Mouse (Mus musculus): ENCODE data around the gene Rgl1. TPM values are rescaled to one million over a fixed set of nuclear protein-coding genes. Genes with fewer than 3 reads are reported as not detected.

The Rgl1 gene
- polyA plus RNA-seq, 1 experiment: 3.0 TPM

DNA sequence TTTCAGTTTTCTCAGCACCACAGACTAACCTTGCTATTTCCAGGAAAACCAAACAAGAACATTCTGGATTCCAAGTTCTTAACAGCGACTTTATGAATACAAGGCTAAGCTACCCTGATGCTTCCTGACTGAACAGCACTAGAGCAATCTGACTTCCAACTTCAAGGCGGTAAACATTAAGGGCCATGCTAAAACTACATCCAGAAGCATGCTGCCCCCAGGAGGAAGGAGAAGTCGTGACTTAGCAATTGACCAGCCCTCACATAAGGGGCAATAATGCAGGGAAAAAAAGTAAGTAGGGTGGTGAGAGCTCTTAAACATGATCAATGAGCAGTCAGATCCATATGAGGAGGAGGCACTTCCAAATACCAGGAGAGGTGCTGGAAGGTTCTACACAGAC is 80.6 kb downstream of the Rgl1 start:
- no peaks in the 10 kb centered on the region for H3K36me3 ChIP-seq (ENCODE audit: control insufficient read depth, insufficient read depth, low read length, poor library complexity, severe bottlenecking)
- no peaks in the 10 kb centered on the region for H3K4me1 ChIP-seq (ENCODE audit: control insufficient read depth, insufficient read depth, low read length)

DNA sequence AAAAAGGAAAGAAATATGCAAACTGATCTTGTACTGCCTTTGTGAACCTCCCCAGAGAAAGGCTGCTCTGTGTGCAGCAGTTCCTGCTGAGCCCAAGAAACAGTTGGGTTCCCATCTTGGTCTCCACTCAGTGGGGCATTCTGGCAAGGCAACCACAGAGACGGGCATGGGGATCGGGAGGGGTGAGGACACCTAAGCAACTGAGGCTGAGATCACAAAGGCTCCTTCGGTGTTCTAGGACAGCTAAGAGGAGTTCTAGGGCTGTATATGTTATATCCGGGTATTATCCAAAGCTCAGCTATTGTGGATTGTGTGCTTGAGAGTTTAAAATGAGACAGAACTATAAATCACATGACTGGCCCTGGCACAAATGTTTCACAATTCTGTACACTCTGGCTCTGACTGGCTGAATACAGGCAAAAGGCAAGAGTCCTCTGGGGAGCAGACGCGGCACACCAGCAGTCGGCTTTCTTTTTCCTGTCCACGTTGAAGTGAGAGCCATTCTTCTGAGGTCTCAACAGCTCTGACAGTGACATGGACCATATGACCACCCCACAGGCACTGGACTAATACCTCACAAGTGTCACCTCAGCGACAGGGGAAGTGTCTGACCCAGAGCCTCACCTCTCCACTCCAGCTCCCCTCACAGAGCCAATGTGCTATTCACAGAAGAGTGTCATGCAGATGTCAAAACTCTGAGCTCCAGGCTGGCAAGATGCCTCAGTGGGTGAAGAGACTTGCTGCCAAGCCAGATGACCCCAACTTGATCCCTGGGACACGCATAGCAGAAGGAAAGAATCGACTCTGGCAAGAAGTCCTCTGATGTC is 83.6 kb downstream of the Rgl1 start:
- Histone ChIP-seq H3K4me3 (ENCODE audit: low read depth, low read length) (no peak overlapping the region), H3K27me3 (ENCODE audit: control insufficient read depth, insufficient read depth, low read length, poor library complexity, severe bottlenecking) (no peaks in the 10 kb centered on the region), H3K9ac (ENCODE audit: low read depth, poor library complexity, severe bottlenecking) (no peak overlapping the region), H3K36me3 (ENCODE audit: control insufficient read depth, insufficient read depth, low read length, poor library complexity, severe bottlenecking) (no peaks in the 10 kb centered on the region), H3K27ac (ENCODE audit: insufficient read depth, low read length) (no peak overlapping the region), H3K9me3 (replicated peaks; ENCODE audit: control insufficient read depth, insufficient read depth, low read length, poor library complexity, severe bottlenecking) (no peaks in the 10 kb centered on the region), H3K4me1 (ENCODE audit: control insufficient read depth, insufficient read depth, low read length) (no peaks in the 10 kb centered on the region)
- TF ChIP-seq CTCF (IDR thresholded peaks at IDR 0.05; ENCODE audit: low read depth, low read length): no peak
- no peak for TF ChIP-seq EP300 (IDR thresholded peaks at IDR 0.05; ENCODE audit: insufficient read depth, low read depth, low read length)
- TF ChIP-seq POLR2A (IDR thresholded peaks at IDR 0.05; ENCODE audit: insufficient read depth, low read length): no peak

More for the DNA sequence above, 80.6 kb downstream of the Rgl1 start:
- Histone ChIP-seq H3K9me3 (replicated peaks; ENCODE audit: control insufficient read depth, insufficient read depth, low read length, poor library complexity, severe bottlenecking) (no peaks in the 10 kb centered on the region), H3K27ac (ENCODE audit: insufficient read depth, low read length) (no peak overlapping the region), H3K9ac (ENCODE audit: low read depth, poor library complexity, severe bottlenecking) (no peak overlapping the region), H3K4me3 (ENCODE audit: low read depth, low read length) (no peak overlapping the region), H3K27me3 (ENCODE audit: control insufficient read depth, insufficient read depth, low read length, poor library complexity, severe bottlenecking) (no peaks in the 10 kb centered on the region)
- no peak for TF ChIP-seq EP300 (IDR thresholded peaks at IDR 0.05; ENCODE audit: insufficient read depth, low read depth, low read length)
- TF ChIP-seq POLR2A (IDR thresholded peaks at IDR 0.05; ENCODE audit: insufficient read depth, low read length): no peak
- TF ChIP-seq CTCF (IDR thresholded peaks at IDR 0.05; ENCODE audit: low read depth, low read length): no peak

DNA sequence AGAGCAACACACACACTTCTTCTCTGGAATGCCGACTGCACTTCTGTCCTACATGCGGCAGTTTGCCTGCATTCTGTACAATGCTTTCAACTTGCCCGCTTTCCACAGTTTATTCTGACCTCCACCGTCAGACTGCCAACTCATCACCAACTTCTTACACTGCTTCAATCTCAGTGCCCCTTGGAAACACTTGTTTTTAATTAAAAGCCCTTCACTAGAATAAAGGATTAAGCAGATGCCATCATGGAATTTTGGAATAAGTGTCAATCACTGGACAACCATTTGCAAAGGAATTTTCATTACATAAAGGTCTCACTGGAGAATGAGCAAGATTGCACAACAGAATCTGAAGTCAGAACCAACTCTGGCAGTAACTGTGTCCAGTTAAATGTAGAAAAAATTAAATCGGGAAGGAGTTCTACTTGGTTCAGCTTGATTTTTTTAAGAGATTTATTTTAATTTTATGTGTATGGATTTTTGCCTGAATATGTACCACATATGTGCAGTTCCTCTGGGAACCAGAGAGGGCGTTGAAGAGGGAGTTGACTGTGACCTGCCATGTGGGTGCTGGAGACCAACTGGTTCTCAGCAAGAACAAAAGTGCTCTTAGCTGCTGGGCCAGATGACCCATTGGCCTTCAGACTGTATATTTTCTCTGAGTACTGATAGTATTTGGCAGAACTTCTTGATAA is 84.3 kb downstream of the Rgl1 start:
- no peaks in the 10 kb centered on the region for H3K4me1 ChIP-seq (ENCODE audit: control insufficient read depth, insufficient read depth, low read length)

DNA sequence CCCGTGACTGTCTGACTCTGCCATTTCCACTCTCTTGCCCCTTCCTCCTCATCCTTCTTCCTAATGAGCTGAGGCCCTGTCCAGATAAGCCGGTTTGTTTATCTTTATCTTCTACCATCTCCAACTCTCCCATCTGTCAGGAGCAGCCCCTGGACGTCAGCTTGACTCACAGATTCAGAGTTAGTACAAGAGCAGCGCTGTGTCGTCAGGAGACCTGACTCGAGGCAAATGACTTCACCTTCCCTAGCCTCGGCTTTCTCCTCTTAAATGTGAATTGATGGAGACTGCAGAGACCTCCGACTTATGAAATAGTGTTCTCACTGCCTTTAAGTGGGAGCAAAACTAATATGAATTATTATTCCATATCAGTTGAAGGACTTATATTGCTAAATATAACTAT is 85.0 kb downstream of the Rgl1 start:
- Histone ChIP-seq H3K27ac (ENCODE audit: insufficient read depth, low read length) (no peak overlapping the region), H3K9ac (ENCODE audit: low read depth, poor library complexity, severe bottlenecking) (no peak overlapping the region), H3K4me3 (ENCODE audit: low read depth, low read length) (no peak overlapping the region), H3K27me3 (ENCODE audit: control insufficient read depth, insufficient read depth, low read length, poor library complexity, severe bottlenecking) (no peaks in the 10 kb centered on the region), H3K4me1 (ENCODE audit: control insufficient read depth, insufficient read depth, low read length) (no peaks in the 10 kb centered on the region), H3K9me3 (replicated peaks; ENCODE audit: control insufficient read depth, insufficient read depth, low read length, poor library complexity, severe bottlenecking) (no peaks in the 10 kb centered on the region), H3K36me3 (ENCODE audit: control insufficient read depth, insufficient read depth, low read length, poor library complexity, severe bottlenecking) (no peaks in the 10 kb centered on the region)
- TF ChIP-seq POLR2A (IDR thresholded peaks at IDR 0.05; ENCODE audit: insufficient read depth, low read length): no peak
- TF ChIP-seq CTCF (IDR thresholded peaks at IDR 0.05; ENCODE audit: low read depth, low read length): no peak
- no peak for TF ChIP-seq EP300 (IDR thresholded peaks at IDR 0.05; ENCODE audit: insufficient read depth, low read depth, low read length)

More for the DNA sequence above, 84.3 kb downstream of the Rgl1 start:
- no peak for TF ChIP-seq CTCF (IDR thresholded peaks at IDR 0.05; ENCODE audit: low read depth, low read length)
- TF ChIP-seq POLR2A (IDR thresholded peaks at IDR 0.05; ENCODE audit: insufficient read depth, low read length): no peak
- TF ChIP-seq EP300 (IDR thresholded peaks at IDR 0.05; ENCODE audit: insufficient read depth, low read depth, low read length): no peak
- Histone ChIP-seq H3K36me3 (ENCODE audit: control insufficient read depth, insufficient read depth, low read length, poor library complexity, severe bottlenecking) (no peaks in the 10 kb centered on the region), H3K9ac (ENCODE audit: low read depth, poor library complexity, severe bottlenecking) (no peak overlapping the region), H3K4me3 (ENCODE audit: low read depth, low read length) (no peak overlapping the region), H3K9me3 (replicated peaks; ENCODE audit: control insufficient read depth, insufficient read depth, low read length, poor library complexity, severe bottlenecking) (no peaks in the 10 kb centered on the region), H3K27ac (ENCODE audit: insufficient read depth, low read length) (no peak overlapping the region), H3K27me3 (ENCODE audit: control insufficient read depth, insufficient read depth, low read length, poor library complexity, severe bottlenecking) (no peaks in the 10 kb centered on the region)

DNA sequence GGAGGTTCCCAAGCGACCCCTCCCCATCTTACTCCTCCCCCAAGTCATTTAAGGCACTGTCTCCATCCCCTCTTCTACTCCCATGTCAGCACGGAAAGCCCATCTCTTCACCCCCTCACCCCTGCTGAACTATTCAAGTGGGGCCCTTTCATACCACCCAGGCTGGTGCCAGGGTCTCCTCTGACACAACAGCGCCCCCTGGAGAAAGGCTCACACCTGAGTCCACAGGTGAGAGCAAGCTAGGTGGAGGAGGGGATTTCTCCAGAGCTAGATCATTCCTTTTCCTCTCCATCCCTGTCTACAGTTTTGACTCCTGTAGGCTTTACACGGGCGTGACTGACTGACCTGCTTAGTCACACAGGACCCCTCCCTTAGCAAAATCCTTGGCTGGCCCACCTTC is 87.7 kb downstream of the Rgl1 start:
- H3K9me3 ChIP-seq (replicated peaks; ENCODE audit: control insufficient read depth, insufficient read depth, low read length, poor library complexity, severe bottlenecking): no peaks in the 10 kb centered on the region
- H3K4me1 ChIP-seq (ENCODE audit: control insufficient read depth, insufficient read depth, low read length): no peaks in the 10 kb centered on the region
- TF ChIP-seq CTCF (IDR thresholded peaks at IDR 0.05; ENCODE audit: low read depth, low read length) (peak; percentile 68), POLR2A (IDR thresholded peaks at IDR 0.05; ENCODE audit: insufficient read depth, low read length) (no peak)
- H3K36me3 ChIP-seq (ENCODE audit: control insufficient read depth, insufficient read depth, low read length, poor library complexity, severe bottlenecking): no peaks in the 10 kb centered on the region
- H3K4me3 ChIP-seq (ENCODE audit: low read depth, low read length): no peak overlapping the region
- H3K27ac ChIP-seq (ENCODE audit: insufficient read depth, low read length): no peak overlapping the region
- H3K9ac ChIP-seq (ENCODE audit: low read depth, poor library complexity, severe bottlenecking): no peak overlapping the region
- no peaks in the 10 kb centered on the region for H3K27me3 ChIP-seq (ENCODE audit: control insufficient read depth, insufficient read depth, low read length, poor library complexity, severe bottlenecking)
